Mouse (Mus musculus): Measurements from ENCODE around the gene Helq. TPM values are rescaled to one million over a fixed set of nuclear protein-coding genes. Genes with fewer than 3 reads are reported as not detected.

Helq gene
- polyA plus RNA-seq, 1 experiment from 2014 or later: 16.0 TPM

DNA sequence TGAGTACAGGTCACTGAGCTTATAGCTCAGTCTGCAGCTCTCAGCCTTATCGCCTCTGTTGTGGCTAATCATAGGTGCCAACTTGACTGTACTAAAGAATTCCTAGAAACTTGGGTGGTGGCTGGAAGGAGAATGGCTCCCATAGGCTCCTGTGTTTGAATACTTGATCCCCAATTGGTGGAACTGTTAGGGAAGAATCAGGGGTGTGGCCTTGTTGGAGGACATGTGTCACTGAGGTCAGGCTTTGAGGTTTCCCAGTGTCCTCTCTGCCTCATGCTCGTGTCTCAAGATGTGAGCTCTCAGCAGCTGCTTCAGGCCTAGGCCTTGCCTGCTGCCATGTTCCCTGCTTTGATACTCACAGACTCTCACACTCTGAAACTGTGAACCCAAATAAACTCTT lies 35.4 kb upstream of the Helq start:
- no peak overlapping the region for H3K9ac ChIP-seq (ENCODE audit: low read length)
- H3K4me1 ChIP-seq (ENCODE audit: control insufficient read depth, insufficient read depth, low read length): no peaks in the 10 kb centered on the region
- H3K9me3 ChIP-seq (replicated peaks; ENCODE audit: control insufficient read depth, low read length): no peaks in the 10 kb centered on the region
- H3K27me3 ChIP-seq (replicated peaks; ENCODE audit: control insufficient read depth, insufficient read depth, low read length): no peaks in the 10 kb centered on the region
- no peaks in the 10 kb centered on the region for H3K36me3 ChIP-seq (ENCODE audit: control insufficient read depth, insufficient read depth, low read length)
- DNase-seq (ENCODE audit: low spot score) (no peak), ATAC-seq (no peak)
- no peak overlapping the region for H3K4me3 ChIP-seq (ENCODE audit: low read depth, low read length)
- H3K4me2 ChIP-seq (ENCODE audit: low read length): no peak overlapping the region
- H3K27ac ChIP-seq (ENCODE audit: low read depth, low read length): no peak overlapping the region
- 79% methylated on average over 2 of the region's 2 CpGs for WGBS

DNA sequence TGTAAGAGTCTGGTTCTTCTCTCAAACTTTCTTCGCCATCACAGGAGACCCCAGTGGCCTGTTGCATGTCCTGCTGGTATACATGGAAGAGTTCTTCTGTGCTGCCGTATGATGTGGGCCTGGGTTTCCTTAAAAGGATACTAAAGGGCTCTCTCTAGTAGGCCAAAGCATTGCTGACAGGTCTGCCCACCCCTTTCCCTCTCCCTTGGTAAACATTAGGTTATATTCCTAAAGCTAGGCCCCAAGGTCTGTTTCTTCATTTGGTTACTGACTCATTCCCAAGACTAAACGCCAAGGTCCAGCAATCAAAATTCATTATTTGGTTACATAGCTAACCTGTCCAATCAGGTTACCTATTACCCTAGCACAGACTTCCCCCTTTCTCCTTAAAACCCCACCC lies 34.3 kb upstream of the Helq start:
- Histone ChIP-seq H3K27me3 (replicated peaks; ENCODE audit: control insufficient read depth, insufficient read depth, low read length) (no peaks in the 10 kb centered on the region), H3K9ac (ENCODE audit: low read length) (no peak overlapping the region), H3K4me3 (ENCODE audit: low read depth, low read length) (no peak overlapping the region), H3K4me2 (ENCODE audit: low read length) (no peak overlapping the region), H3K36me3 (ENCODE audit: control insufficient read depth, insufficient read depth, low read length) (no peaks in the 10 kb centered on the region), H3K9me3 (replicated peaks; ENCODE audit: control insufficient read depth, low read length) (no peaks in the 10 kb centered on the region), H3K4me1 (ENCODE audit: control insufficient read depth, insufficient read depth, low read length) (no peaks in the 10 kb centered on the region), H3K27ac (ENCODE audit: low read depth, low read length) (no peak overlapping the region)
- DNase-seq (ENCODE audit: low spot score): no peak
- ATAC-seq: no peak
- 90% methylated on average over 3 of the region's 3 CpGs for WGBS

DNA sequence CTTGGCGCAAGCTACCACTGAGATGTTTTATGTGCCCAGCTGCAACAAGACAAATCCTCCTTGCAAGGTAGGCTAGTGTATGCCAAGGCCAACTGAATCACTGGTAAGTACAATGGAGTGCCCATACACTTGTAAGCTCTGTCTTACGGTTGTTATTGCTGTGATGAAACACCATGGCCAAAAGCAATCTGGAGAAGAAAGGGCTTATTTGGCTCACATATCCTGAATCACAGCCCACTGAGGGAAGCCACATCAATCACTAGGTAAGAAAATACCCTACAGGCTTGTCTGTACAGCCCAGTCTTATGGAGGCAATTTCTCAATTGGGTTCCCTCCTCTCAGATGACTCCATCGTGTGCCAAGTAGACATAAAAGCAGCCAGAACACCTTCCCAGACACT lies 30.3 kb upstream of the Helq start:
- no peaks in the 10 kb centered on the region for H3K36me3 ChIP-seq (ENCODE audit: control insufficient read depth, insufficient read depth, low read length)
- whole genome bisulfite sequencing: 86% methylated on average over 3 of the region's 3 CpGs
- H3K9me3 ChIP-seq (replicated peaks; ENCODE audit: control insufficient read depth, low read length): no peaks in the 10 kb centered on the region
- H3K9ac ChIP-seq (ENCODE audit: low read length): no peak overlapping the region
- no peaks in the 10 kb centered on the region for H3K4me1 ChIP-seq (ENCODE audit: control insufficient read depth, insufficient read depth, low read length)
- no peak overlapping the region for H3K27ac ChIP-seq (ENCODE audit: low read depth, low read length)
- no peak for ATAC-seq
- H3K27me3 ChIP-seq (replicated peaks; ENCODE audit: control insufficient read depth, insufficient read depth, low read length): no peaks in the 10 kb centered on the region
- no peak overlapping the region for H3K4me3 ChIP-seq (ENCODE audit: low read depth, low read length)
- H3K4me2 ChIP-seq (ENCODE audit: low read length): no peak overlapping the region
- DNase-seq (ENCODE audit: low spot score): no peak

DNA sequence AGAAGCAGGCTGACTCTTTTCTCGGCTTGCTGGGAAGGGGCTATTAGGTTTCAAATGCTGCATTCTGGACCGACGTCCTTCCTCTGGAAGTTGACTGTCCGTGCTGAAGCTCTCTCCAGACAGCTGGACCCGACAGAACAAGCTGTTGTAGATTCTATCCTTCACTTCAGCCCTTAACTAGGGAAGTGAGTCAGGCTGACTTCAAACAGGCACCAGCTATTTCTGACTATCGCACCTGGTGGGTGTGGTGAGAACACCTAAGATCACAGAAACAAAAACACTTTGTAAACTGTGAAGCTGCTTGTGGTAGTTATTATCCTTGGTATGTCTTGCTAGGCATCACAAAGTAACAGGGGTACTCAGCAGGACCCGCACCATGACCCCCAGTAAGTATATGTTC lies 28.1 kb upstream of the Helq start:
- ATAC-seq: no peak
- no peak overlapping the region for H3K4me2 ChIP-seq (ENCODE audit: low read length)
- H3K9me3 ChIP-seq (replicated peaks; ENCODE audit: control insufficient read depth, low read length): no peaks in the 10 kb centered on the region
- no peak overlapping the region for H3K4me3 ChIP-seq (ENCODE audit: low read depth, low read length)
- H3K27ac ChIP-seq (ENCODE audit: low read depth, low read length): no peak overlapping the region
- DNase-seq (ENCODE audit: low spot score): no peak
- H3K36me3 ChIP-seq (ENCODE audit: control insufficient read depth, insufficient read depth, low read length): no peaks in the 10 kb centered on the region
- 0 out of 2 replicates have a peak, but pooled peaks cover 3% of the 10 kb centered on the region for H3K27me3 ChIP-seq (replicated peaks; ENCODE audit: control insufficient read depth, insufficient read depth, low read length)
- 81% methylated on average over 7 of the region's 7 CpGs for WGBS
- H3K4me1 ChIP-seq (ENCODE audit: control insufficient read depth, insufficient read depth, low read length): no peaks in the 10 kb centered on the region
- H3K9ac ChIP-seq (ENCODE audit: low read length): no peak overlapping the region

DNA sequence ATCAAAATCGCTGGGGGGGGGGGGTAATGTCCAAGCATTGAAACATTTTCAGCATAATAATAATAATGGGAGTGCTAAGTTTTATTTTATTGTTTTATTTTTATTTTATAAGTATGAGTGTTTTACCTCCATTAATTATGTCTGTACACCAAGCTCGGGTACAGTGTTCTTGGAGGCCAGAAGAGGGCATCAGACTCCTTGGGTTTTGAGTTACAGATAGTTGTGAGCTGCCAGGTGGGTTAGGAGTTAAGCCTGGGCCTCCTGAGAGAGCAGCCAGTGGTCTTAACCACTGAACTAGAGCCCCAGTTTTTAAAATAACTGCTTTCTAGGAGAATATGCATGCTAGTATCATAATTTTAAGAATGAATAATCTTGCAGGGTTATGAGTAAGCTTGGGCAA lies 27.6 kb upstream of the Helq start:
- no peak overlapping the region for H3K4me2 ChIP-seq (ENCODE audit: low read length)
- DNase-seq (ENCODE audit: low spot score): peak; percentile 38

DNA sequence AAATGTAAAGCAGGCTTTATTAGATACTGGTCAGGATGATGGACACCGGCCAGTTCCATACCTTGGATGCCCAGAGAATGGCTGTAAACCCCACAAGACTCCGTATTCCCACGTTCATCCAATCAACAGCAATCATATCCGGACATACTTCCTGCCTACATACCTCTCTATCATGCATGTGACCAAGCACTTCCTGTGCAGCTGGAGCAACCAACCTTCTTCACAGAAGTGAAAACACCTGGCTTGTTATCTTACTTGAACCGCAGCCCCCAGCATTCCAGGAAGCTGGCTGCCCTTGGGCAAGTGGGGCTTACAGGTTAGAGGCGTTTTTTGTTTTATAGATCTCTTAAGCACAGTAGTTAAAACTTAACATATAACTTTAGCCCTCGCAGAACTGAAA lies 24.4 kb upstream of the Helq start:
- no peak overlapping the region for H3K4me2 ChIP-seq (ENCODE audit: low read length)
- H3K27me3 ChIP-seq (replicated peaks; ENCODE audit: control insufficient read depth, insufficient read depth, low read length): 0 out of 2 replicates have a peak, but pooled peaks cover 3% of the 10 kb centered on the region
- no peak overlapping the region for H3K27ac ChIP-seq (ENCODE audit: low read depth, low read length)
- no peaks in the 10 kb centered on the region for H3K36me3 ChIP-seq (ENCODE audit: control insufficient read depth, insufficient read depth, low read length)
- H3K9me3 ChIP-seq (replicated peaks; ENCODE audit: control insufficient read depth, low read length): no peaks in the 10 kb centered on the region
- ATAC-seq (no peak), DNase-seq (ENCODE audit: low spot score) (no peak)
- H3K4me3 ChIP-seq (ENCODE audit: low read depth, low read length): no peak overlapping the region
- 89% methylated on average over 7 of the region's 7 CpGs for WGBS
- no peak overlapping the region for H3K9ac ChIP-seq (ENCODE audit: low read length)
- H3K4me1 ChIP-seq (ENCODE audit: control insufficient read depth, insufficient read depth, low read length): no peaks in the 10 kb centered on the region

More for the DNA sequence above, 27.6 kb upstream of the Helq start:
- H3K9ac ChIP-seq (ENCODE audit: low read length): no peak overlapping the region
- WGBS: 21% methylated on average over 2 of the region's 2 CpGs
- 0 out of 2 replicates have a peak, but pooled peaks cover 3% of the 10 kb centered on the region for H3K27me3 ChIP-seq (replicated peaks; ENCODE audit: control insufficient read depth, insufficient read depth, low read length)
- no peaks in the 10 kb centered on the region for H3K9me3 ChIP-seq (replicated peaks; ENCODE audit: control insufficient read depth, low read length)
- no peak overlapping the region for H3K27ac ChIP-seq (ENCODE audit: low read depth, low read length)
- H3K36me3 ChIP-seq (ENCODE audit: control insufficient read depth, insufficient read depth, low read length): no peaks in the 10 kb centered on the region
- ATAC-seq: no peak
- no peak overlapping the region for H3K4me3 ChIP-seq (ENCODE audit: low read depth, low read length)
- no peaks in the 10 kb centered on the region for H3K4me1 ChIP-seq (ENCODE audit: control insufficient read depth, insufficient read depth, low read length)

DNA sequence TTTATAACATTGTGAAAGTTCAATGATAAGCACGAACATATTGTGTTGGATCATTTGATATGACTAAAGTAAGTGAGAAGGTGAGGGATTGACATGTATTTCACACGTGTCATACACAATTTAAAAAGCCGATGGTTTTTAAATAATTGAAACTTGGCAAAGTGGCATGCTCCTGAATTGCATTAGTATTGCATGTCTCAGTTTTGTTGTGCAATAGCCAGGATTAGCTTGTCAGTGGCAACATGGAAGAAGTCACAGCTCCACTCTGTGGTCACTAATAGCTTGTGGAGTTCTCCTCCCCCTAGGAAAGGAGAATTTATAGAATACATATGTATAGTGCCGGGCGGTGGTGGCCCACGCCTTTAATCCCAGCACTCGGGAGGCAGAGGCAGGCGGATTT lies 23.0 kb upstream of the Helq start:
- DNase-seq (ENCODE audit: low spot score): no peak
- H3K27me3 ChIP-seq (replicated peaks; ENCODE audit: control insufficient read depth, insufficient read depth, low read length): 0 out of 2 replicates have a peak, but pooled peaks cover 3% of the 10 kb centered on the region
- H3K9ac ChIP-seq (ENCODE audit: low read length): no peak overlapping the region
- H3K36me3 ChIP-seq (ENCODE audit: control insufficient read depth, insufficient read depth, low read length): no peaks in the 10 kb centered on the region; the same call in 1 of the 2 replicates
- 83% methylated on average over 8 of the region's 8 CpGs for WGBS
- no peak overlapping the region for H3K27ac ChIP-seq (ENCODE audit: low read depth, low read length)
- H3K4me3 ChIP-seq (ENCODE audit: low read depth, low read length): peak overlapping the region; percentile 80
- H3K4me2 ChIP-seq (ENCODE audit: low read length): peak overlapping the region; percentile 86
- no peaks in the 10 kb centered on the region for H3K9me3 ChIP-seq (replicated peaks; ENCODE audit: control insufficient read depth, low read length)
- no peak for ATAC-seq
- H3K4me1 ChIP-seq (ENCODE audit: control insufficient read depth, insufficient read depth, low read length): no peaks in the 10 kb centered on the region

DNA sequence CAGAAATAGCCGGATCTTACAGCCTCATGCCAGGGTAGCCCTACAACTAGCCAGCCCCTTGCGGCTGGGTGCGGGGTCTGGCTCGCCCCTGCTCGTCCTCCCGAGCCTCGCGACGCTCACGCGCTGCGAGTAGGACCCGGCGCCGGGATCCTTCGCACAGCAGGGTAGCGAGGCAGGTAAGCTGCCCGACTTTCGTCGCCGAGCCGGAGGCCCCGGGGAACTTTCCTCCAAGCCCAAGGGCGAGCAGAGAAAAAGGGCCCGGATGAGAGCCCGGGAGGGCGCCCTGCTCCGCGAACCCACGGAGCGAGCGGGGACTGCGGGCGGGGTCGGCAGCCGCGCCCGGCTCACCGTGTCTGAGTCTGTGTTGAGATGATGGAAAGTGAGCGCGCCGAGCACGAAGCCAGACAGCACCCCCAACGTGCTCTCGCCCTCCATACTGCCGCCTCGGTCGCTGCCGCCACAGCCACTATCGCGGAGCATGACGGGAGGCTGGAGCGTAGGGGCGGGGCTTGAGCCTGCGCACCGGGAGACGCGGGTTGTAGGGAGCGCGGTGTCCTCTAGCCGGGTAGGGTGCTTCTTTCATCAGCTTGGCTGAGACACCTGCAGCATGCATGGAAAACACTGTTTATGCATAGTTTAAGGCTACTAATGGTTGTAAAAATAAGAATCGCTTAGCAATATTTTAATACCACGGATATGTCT lies 22.2 kb upstream of the Helq start, which contains the start of gene Abraxas1:
Gene Abraxas1 (minus strand): TSS at position 483 of the 702 bp plus-strand sequence.
- peak; percentile 98 for ATAC-seq
- Histone ChIP-seq H3K9ac (ENCODE audit: low read length) (peak within 1 kb of the TSS; percentile 95), H3K36me3 (ENCODE audit: control insufficient read depth, insufficient read depth, low read length) (peaks cover 2% of the 10 kb centered on the region; the same call in 1 of the 2 replicates), H3K9me3 (replicated peaks; ENCODE audit: control insufficient read depth, low read length) (no peaks in the 10 kb centered on the region), H3K27ac (ENCODE audit: low read depth, low read length) (peak within 1 kb of the TSS; percentile 82), H3K4me2 (ENCODE audit: low read length) (peak within 1 kb of the TSS; percentile 86), H3K27me3 (replicated peaks; ENCODE audit: control insufficient read depth, insufficient read depth, low read length) (0 out of 2 replicates have a peak, but pooled peaks cover 3% of the 10 kb centered on the region), H3K4me1 (ENCODE audit: control insufficient read depth, insufficient read depth, low read length) (no peaks in the 10 kb centered on the region), H3K4me3 (ENCODE audit: low read depth, low read length) (peak within 1 kb of the TSS; percentile 80)
- WGBS: under 1% methylated on average over 63 of the region's 63 CpGs
- DNase-seq (ENCODE audit: low spot score): peak; percentile 91
